Mouse (Mus musculus): ENCODE results near the gene Bag3. TPM values are rescaled to one million over a fixed set of nuclear protein-coding genes. Genes with fewer than 3 reads are reported as not detected.

The Bag3 gene
- 1 to 10 TPM; 1.8 to 2.7 TPM for total RNA-seq (2023)

GRCm38 (mm10) chr7:128523349-128523961 lies at the start of gene Bag3:
Bag3 (plus strand) TSS chr7:128523616.

Other genes starting within 250 kb of the Bag3 start
- 10 to 100 TPM; 27.8 to 28.5 TPM for gene BC017158, start 225.4 kb upstream of the Bag3 start, total RNA-seq (2023)
- 10 to 100 TPM; 25.7 to 32.9 TPM for gene Rgs10, start 104.9 kb upstream of the Bag3 start, total RNA-seq (2023)
- 100 to 1,000 TPM; 165 to 194 TPM for gene Tial1, start 61.9 kb upstream of the Bag3 start, total RNA-seq (2023)
- 10 to 100 TPM; 84.0 to 85.7 TPM for gene Inpp5f, start 87.7 kb downstream of the Bag3 start, total RNA-seq (2023)
- gene Mcmbp, start 216.9 kb downstream of the Bag3 start, total RNA-seq (2023): 10 to 100 TPM; 80.6 to 84.0 TPM
- gene Sec23ip, start 221.3 kb downstream of the Bag3 start, total RNA-seq (2023): 10 to 100 TPM; 48.5 to 54.0 TPM

Data from B cell, adult 67 days (primary cell).